Mouse (Mus musculus): ENCODE data around the gene Zbtb4.

The Zbtb4 gene

GRCm38 (mm10) chr11:69765221-69766125 lies at the start of gene Zbtb4:
Zbtb4 (plus strand) TSS chr11:69765912.
- peak; percentile 66 to 78 for DNase-seq

- DNase-seq, result peak; percentile 28 to 47
These were observed 49.8 kb upstream of the Zbtb4 start for GRCm38 (mm10) chr11:69715929-69716328.

- DNase-seq, result no peak
These were observed 48.8 kb upstream of the Zbtb4 start for GRCm38 (mm10) chr11:69716953-69717352.

DNA sequence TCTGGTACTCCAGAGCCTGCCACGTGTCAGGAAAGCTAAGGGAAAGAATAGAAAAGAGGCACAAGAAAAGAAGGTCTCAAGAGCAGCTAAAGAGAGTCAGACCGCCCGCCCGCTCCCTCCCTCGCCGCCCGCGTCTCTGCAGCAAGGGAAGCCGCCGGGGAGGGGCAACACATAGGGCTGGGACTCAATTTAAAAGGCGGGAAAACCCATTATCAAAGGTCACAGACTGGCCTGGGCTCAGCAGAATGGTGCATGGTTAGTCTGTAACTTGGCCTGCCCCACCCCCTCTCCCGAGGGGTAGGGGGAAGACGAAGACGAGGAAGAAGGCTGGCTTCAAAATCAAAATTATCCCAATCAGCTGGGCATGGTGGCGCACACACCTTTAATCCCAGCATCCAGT lies 47.1 kb upstream of the Zbtb4 start:
- DNase-seq, result peak in 1 of 2 experiments; percentile 35

DNA sequence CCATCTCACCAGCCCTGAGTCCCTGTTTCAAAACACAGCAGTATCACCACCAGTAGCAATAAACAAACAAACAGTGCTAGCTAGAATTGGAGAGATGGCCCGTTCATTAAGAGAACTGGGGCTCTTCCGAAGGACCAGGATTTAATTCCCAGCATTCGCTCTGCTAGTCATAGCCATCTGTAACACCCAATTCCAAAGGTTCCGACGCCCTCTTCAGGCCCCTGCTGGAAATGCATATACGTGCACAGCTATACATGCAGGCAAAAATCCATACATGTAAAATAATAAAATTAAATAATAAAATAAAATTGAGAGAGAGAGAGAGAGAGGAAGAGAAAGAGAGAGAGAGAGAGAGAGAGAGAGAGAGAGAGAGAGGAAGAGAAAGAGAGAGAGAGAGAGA lies 46.3 kb upstream of the Zbtb4 start:
- peak in 1 of 2 experiments; percentile 23 for DNase-seq

DNA sequence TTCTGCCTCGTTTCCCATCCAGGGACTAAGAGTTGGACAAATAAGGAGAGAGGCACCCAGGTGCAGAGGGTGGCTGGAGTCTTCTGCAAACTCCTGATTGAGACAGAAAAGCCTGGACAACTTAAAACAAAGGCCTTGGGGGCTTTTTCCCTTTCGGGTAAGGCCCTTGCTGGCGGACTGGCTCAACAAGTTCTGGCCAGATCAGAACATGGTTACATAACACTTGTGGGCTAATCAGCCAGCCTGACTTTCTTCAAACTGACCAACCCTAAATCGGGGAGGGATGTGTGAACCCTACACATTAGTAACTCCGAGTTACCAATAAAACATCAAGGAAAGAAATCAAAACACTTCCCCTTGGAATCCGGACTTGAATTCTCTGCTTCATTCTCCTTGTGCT lies 44.9 kb upstream of the Zbtb4 start:
- DNase-seq, result no peak

DNA sequence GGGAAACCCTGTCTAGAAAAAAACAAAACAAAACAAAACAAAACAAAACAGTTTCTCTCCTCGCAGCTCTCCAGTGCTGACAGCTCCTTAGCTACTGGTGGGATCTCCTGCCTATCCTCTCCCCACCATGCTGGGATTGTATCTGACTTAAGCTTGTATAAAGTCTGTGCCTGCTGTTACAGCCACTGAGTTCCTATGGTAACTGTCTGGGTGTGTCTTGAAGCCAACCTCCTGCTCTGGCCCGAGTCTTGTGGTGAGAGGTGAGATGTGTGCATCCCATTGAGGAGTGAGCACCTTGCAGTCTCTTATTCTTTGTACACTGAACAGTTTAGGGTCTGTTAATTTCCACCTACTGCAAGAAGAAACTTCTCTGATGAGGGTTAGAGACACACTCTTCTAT lies 42.6 kb upstream of the Zbtb4 start:
- DNase-seq, result no peak

DNA sequence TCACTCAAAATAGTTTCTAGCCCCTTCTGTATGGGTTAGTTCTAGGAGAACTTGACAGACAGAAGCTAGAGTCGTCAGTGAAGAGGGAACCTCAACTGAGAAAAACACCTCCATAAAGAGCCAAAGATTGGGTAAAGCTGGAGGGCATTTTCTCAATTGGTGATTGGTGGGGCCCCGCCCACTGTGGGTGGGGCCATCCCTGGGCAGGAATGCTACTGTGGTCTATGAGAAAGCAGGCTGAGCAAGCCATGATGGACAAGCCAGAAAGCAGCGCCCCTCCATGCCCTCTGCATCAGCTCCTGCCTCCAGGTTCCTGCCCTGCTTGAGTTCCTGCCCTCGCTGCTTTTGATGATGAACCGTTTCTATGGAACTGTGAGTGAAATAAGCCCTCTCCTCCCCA lies 39.8 kb upstream of the Zbtb4 start:
- no peak for DNase-seq

GRCm38 (mm10) chr11:69729063-69729462 lies 36.6 kb upstream of the Zbtb4 start:
- peak; percentile 68 to 74 for DNase-seq

GRCm38 (mm10) chr11:69731408-69731807 lies 34.3 kb upstream of the Zbtb4 start:
- peak in 1 of 2 experiments; percentile 18 for DNase-seq

DNA sequence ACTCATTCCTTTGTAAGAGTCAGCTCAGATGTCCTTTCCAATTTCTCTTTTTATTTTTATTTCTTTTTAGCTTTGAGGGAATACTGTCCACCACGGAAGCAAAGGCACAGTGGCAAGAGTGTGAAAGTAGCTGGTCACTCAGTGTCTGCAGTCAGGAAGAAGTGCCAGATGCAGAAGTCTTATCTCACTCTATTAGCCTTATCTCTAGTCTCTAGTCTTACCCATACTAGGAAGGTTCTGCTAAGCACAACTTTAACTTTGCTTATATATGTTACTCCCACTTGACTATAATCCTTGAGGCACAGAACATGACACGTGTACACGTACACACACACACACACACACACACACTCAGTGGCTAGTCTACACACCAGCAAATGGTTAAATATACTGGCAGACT lies 14.1 kb upstream of the Zbtb4 start:
- DNase-seq, result no peak

GRCm38 (mm10) chr11:69752686-69753085 lies 13.0 kb upstream of the Zbtb4 start:
- no peak for DNase-seq

DNA sequence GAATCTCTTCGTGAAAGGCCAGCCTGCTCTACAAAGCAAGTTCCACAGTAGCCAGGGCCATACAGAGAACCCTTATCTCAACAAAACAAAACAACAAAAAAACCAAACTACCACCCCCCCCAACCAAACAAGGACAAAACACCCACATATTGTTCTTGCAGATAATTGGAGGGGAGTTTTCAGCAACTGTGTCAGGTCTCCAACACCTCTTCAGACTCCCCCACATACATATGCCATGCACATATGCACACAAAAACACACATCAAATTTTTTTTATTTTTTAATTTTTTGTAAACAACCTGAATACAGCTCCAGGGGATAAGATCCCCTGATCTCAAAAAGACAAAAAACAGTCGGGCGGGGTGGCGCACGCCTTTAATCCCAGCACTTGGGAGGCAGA lies 11.5 kb upstream of the Zbtb4 start:
- no peak for DNase-seq

- DNase-seq, result peak in 1 of 2 experiments; percentile 25
These were observed 11.0 kb upstream of the Zbtb4 start for GRCm38 (mm10) chr11:69754701-69755100.

- no peak for DNase-seq
These were observed 8.2 kb upstream of the Zbtb4 start for GRCm38 (mm10) chr11:69757303-69758089.

DNA sequence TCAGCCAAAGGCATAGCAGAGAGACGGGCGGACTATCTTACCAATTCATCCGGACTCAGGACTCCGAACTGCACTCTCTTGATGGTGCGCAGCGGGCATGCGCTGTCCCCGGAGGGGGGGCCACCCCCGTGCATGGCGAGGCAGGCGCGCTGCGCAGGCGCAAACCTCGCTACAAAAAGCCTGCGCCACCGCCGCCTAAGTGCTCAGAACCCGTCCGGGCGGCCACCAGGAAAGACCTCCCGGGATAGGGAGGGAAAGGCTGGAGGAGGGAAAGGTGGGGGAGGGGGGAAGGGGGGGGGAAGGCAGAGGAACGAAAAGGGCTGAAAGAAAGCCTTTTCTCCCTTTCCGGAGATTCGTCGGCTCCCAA lies 7.6 kb upstream of the Zbtb4 start:
- peak; percentile 97 to 99 for DNase-seq

DNA sequence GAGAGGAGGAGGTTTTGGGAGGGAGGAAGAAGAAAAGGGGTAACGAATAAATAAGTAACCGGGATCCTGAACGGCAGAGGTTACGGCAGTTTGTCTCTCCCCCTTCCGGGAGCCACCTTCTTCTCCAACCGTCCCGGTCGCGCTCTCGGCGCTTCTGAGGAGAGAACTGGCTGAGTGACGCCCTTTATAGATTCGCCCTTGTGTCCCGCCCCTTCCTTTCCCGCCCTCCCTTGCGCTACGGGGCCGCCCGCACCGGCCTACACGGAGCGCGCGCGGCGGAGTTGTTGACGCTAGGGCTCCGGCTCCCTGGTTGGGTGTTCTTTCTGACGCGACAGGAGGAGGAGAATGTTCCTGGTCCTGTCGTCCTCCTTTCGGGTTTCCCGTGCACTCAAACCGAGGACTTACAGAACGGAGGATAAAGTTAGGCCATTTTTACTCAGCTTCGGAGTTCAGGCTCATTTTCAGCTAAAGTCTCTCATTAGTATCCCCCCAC lies 7.2 kb upstream of the Zbtb4 start, which contains the start of gene Polr2a:
TSS of gene Polr2a (minus strand) at position 160 of the 493 bp plus-strand sequence.
- DNase-seq, result peak; percentile 97 to 99

DNA sequence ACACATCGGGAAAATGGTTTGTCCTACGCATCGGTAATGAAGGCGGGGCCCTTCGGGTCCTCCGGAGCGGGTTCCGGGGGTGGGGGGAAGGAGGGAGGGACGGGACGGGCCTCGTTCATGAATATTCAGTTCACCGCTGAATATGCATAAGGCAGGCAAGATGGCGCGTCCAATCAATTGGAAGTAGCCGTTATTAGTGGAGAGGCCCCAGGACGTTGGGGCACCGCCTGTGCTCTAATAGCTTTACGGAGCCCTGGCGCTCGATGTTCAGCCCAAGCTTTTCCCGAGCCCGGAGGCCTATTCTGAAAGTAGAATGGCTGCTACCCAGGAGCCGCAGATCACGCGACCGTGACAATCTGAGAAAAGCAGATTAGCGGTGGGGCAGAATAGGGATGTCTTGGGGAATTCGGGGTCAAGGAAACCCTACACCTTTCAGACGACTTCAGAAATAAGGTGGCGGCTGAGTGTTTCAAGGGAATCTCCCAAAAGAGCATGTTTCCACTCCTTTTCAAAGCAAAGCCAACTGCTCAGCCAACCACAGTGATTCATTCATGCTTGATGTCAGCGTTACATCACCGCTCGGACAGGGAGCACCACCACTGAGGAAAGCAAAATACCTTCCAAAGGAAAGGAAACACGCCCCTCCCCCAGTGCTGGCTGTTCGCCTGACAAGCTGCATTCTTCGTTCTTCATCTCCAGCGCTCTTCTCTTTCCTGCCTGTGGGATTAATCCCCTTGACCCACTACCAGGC lies 6.6 kb upstream of the Zbtb4 start:
- peak; percentile 86 to 93 for DNase-seq

- no peak for DNase-seq
These were observed 5.4 kb upstream of the Zbtb4 start for GRCm38 (mm10) chr11:69760160-69760900.

DNA sequence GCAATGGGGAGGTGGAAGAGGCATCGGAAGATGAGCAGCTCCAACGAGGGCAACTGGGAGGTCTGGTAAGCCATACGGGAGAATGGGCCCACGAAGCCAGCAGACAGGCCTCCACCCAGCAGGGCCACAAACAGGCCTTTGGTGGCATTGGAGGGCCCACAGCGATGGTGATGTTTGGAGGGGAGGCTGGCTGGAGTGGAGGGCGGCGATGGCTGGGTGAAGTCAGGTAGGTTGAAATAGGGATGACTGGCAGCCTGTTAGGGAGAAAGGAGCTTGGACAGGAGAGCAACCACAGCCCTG lies 4.9 kb upstream of the Zbtb4 start:
- DNase-seq, result no peak

GRCm38 (mm10) chr11:69761868-69762267 lies 3.8 kb upstream of the Zbtb4 start, which contains the start of gene Slc35g3:
Slc35g3 (minus strand) TSS chr11:69761968.
- no peak for DNase-seq

- peak in 1 of 2 experiments; percentile 47 for DNase-seq
These were observed 2.2 kb upstream of the Zbtb4 start for GRCm38 (mm10) chr11:69763551-69763950.
